22 mouse cellular contexts compared by ENCODE assay signal in the genomic region with DNA sequence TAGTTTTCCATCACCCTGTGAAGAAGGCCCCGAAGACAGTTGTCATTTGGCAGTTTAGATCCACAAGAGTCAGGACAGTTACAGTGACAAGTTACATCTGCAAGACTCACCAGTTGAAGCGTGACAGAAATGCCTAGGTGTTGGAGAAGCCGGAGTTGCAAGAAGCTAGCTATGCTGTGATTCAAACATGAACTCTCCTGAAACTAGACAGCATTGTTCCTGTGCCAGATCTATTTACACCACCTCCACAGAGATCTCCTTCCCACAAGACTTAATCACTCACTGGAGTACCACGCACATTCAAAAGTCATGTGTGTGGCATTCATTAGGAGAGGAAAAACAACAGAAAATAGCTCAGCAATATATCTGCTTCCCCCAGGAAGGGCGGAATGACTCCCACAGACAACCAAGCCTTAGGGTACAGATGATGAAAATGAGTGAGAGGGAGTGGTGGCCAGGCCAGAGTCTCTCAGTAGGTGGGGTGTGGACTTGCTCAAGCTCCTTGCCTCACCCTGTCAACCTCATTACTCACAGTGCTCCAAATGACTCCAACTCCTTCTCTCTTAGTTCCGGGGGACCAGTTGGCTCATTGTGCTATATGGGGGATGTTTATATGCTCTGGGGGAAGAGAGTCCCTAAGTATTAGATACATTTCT.
DNase-seq lines count a peak whose midpoint lies in the region; ATAC-seq and TF ChIP-seq lines count a peak whose summit lies in the region.
"Had no signal": no experiment of that assay in that cellular context is flagged by ENCODE, and none has a peak within 500 bp of the region (broad histone marks: within the 10 kb centered on the region; RNA-seq: fewer than 3 reads in every experiment).

No protein-coding gene starts in this region.

- no peaks in the 10 kb centered on the region for H3K4me1 ChIP-seq in kidney, postnatal 0 days (replicated peaks; ENCODE audit: insufficient read depth, low read length)
- H3K4me1 ChIP-seq: embryonic facial prominence, embryonic 15.5 days; forebrain, embryonic 15.5 days; hindbrain, embryonic 15.5 days; limb, embryonic 15.5 days; megakaryocyte, embryonic 14.5 days had no signal

- H3K9me3 ChIP-seq in kidney, postnatal 0 days (replicated peaks; ENCODE audit: low read length): no peaks in the 10 kb centered on the region
- H3K9me3 ChIP-seq: embryonic facial prominence, embryonic 15.5 days; forebrain, embryonic 15.5 days; hindbrain, embryonic 15.5 days; limb, embryonic 15.5 days; midbrain, embryonic 13.5 days had no signal

- H3K36me3 ChIP-seq in kidney, postnatal 0 days (ENCODE audit: insufficient read depth, low read length): no peaks in the 10 kb centered on the region
- H3K36me3 ChIP-seq: embryonic facial prominence, embryonic 15.5 days; forebrain, embryonic 15.5 days; hindbrain, embryonic 15.5 days; limb, embryonic 15.5 days; midbrain, embryonic 13.5 days had no signal

- no peak overlapping the region for H3K4me2 ChIP-seq in kidney, postnatal 0 days (ENCODE audit: low read length)
- H3K4me2 ChIP-seq: embryonic facial prominence, embryonic 15.5 days; forebrain, embryonic 15.5 days; heart, embryonic 11.5 days; hindbrain, embryonic 15.5 days; limb, embryonic 15.5 days; lung, embryonic 14.5 days; midbrain, embryonic 13.5 days had no signal

- no peak overlapping the region for H3K4me3 ChIP-seq in kidney, postnatal 0 days (replicated peaks; ENCODE audit: low read depth, low read length)
- H3K4me3 ChIP-seq: embryonic facial prominence, embryonic 15.5 days; forebrain, embryonic 15.5 days; hindbrain, embryonic 15.5 days; limb, embryonic 15.5 days; megakaryocyte, embryonic 14.5 days; midbrain, embryonic 13.5 days had no signal

- no peak for TF ChIP-seq CTCF in kidney, postnatal 0 days (IDR thresholded peaks at IDR 0.05; ENCODE audit: low read depth)

- ATAC-seq in frontal cortex, adult (ENCODE audit: low TSS enrichment): peak; percentile 55; the same call in 1 of the 2 replicates
- no peak for ATAC-seq in kidney, postnatal 0 days (replicated peaks; ENCODE audit: low FRiP score, low read depth)
- ATAC-seq: forebrain, embryonic 15.5 days; midbrain, embryonic 13.5 days had no signal

- no peak overlapping the region for H3K9ac ChIP-seq in kidney, postnatal 0 days (ENCODE audit: low read depth, low read length)
- H3K9ac ChIP-seq: embryonic facial prominence, embryonic 15.5 days; forebrain, embryonic 15.5 days; hindbrain, embryonic 15.5 days; limb, embryonic 15.5 days; liver, embryonic 14.5 days; lung, embryonic 14.5 days; midbrain, embryonic 13.5 days had no signal

- no peak for DNase-seq in frontal cortex, postnatal 25 days (ENCODE audit: low spot score in 2 of 2)
- DNase-seq in kidney, postnatal 0 days (ENCODE audit: low spot score): peak; percentile 64
- no peak for DNase-seq in kidney, postnatal 36 days
- DNase-seq in right cerebral cortex, adult 18-20 months: peak; percentile 23
- DNase-seq in right cerebral cortex, postnatal 14 days: no peak
- DNase-seq in telencephalon, adult 2 months (ENCODE audit: low read depth, low spot score): peak; percentile 42
- no peak for DNase-seq in embryo, embryonic 9.5 days (ENCODE audit: extremely low spot score)
- DNase-seq: adrenal gland, postnatal 25 days; cerebellum, adult 9-10 months; heart, adult 11 months; kidney, postnatal 14 days; lung, embryonic 14.5 days; lung, postnatal 36 days had no signal

- H3K27ac ChIP-seq in kidney, postnatal 0 days: no peak overlapping the region
- H3K27ac ChIP-seq: embryonic facial prominence, embryonic 15.5 days; forebrain, embryonic 15.5 days; hindbrain, embryonic 15.5 days; limb, embryonic 15.5 days; liver, embryonic 14.5 days; midbrain, embryonic 13.5 days had no signal

- no peaks in the 10 kb centered on the region for H3K27me3 ChIP-seq in kidney, postnatal 0 days (ENCODE audit: insufficient read depth, low read length)
- H3K27me3 ChIP-seq: embryonic facial prominence, embryonic 15.5 days; forebrain, embryonic 15.5 days; hindbrain, embryonic 15.5 days; limb, embryonic 15.5 days; megakaryocyte, embryonic 14.5 days; midbrain, embryonic 13.5 days had no signal

- 37% methylated on average over 6 of the region's 6 CpGs for WGBS in kidney, postnatal 0 days

Comparison
In these comparisons a context has a peak if more than half of its experiments do, and no peak if none do; other contexts are left out.
1. DNase-seq: peak in kidney, postnatal 0 days (single experiment), right cerebral cortex, adult 18-20 months (single experiment) and telencephalon, adult 2 months (single experiment); none in frontal cortex, postnatal 25 days (0 of 2), kidney, postnatal 36 days (0 of 2), right cerebral cortex, postnatal 14 days (single experiment) and embryo, embryonic 9.5 days (single experiment).